Mouse (Mus musculus): Measurements from ENCODE around the gene Btbd9.

DNA sequence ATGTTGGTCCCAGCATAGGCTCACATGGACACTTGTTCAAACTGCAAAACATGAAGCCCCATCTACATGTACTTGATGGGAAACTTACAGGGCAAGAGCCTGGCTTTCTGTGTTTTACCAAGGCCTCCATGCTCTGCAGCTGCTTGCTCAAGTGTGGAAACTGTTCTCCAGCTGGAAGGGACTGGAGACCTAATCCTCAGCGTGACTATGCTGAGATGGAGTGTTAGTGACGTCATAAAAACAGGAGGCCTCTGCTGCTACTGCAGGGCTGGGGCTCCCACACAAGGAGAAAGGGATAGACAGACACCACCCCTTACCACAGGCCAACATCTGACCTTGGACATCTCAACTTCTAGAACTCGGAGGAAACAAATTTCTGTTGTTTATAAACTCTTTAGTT, 5.3 kb downstream of the Btbd9 start:
- no peak for TF ChIP-seq CTCF (conservative IDR thresholded peaks at IDR 0.05; ENCODE audit: insufficient read depth, insufficient read length, low read depth, low read length)
- TF ChIP-seq POLR2A (IDR thresholded peaks at IDR 0.05; ENCODE audit: low read depth, low read length) = no peak
